Mouse (Mus musculus): ENCODE results near the gene Agmat.

The Agmat gene

DNA sequence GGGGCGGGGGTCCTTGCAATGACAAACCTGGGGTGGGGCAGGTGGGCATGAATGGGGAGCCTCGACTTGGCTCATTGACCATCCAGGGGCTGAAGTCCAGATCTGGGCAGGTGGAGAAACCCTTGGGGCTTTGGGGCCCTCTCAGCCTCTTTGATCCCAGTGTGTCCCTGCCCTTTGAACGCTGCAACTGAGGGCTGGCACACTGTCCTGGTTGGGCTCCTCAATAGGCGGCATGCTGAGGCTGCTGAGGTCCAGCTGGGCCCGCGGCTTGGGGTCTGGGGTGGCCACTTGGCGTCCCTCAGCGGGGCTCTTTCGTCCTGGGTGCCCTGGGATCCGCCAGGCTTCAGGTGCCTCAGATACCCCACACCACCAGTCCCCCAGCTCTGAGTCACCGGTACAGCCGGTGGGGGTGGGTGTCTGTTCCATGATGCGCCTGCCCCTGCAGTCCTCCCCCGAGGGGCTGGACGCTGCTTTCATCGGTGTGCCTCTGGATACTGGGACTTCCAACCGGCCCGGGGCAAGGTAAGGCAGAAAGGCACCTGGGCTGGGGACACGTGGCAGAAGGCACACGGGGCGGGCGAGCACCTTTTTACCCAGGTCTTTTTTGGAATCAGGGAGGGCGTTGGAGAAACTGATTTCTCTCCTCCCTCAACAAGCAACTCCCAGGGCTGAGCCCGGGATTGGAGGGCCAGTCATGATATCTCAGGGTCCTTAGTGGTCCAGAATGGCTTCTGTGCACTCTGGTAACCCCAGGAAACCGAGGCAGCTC lies at the start of gene Agmat:
Agmat (plus strand) TSS at position 95 of the 769 bp plus-strand sequence.
- no peak for DNase-seq

DNA sequence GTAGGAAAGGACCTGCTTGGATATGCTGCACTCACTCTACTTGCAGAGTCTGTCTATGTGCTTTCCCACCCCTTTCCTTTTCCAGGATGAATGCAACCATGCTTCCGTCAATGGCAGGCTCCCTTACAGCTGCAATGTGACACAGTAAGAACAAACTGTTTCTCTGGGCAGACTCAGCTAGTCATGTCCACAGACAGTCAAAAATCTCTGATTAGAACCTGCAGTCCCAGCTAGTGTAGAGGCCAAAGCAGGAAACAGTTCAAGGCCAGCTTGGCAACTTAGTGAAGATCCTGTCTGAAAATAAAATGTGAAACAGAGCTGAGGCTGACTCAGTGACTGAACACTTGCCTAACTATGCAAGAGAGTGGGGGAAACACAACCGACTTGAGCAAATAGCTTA lies 41.8 kb upstream of the Agmat start:
- no peak for DNase-seq

DNA sequence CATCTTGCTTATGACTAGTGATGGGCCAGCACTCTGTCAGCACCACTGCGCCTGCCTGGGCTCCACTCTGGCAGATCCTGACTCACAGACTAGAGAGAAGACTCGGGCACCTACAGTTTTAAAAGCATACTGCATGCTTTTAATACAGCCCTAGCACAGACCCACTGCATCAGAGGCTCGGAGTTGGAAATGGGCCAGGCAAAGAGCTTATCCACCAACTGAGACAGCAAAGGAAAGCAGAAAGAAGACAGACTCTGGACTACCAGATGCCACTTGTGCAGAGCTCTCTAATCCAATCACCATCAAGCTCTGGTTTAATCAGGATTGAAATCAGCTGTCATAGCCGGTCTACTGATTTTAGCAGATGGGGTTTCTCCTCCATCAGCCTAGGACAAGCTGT lies 41.1 kb upstream of the Agmat start:
- DNase-seq = peak; percentile 48

GRCm38 (mm10) chr4:141708005-141708404 lies 38.5 kb upstream of the Agmat start:
- no peak for DNase-seq

DNA sequence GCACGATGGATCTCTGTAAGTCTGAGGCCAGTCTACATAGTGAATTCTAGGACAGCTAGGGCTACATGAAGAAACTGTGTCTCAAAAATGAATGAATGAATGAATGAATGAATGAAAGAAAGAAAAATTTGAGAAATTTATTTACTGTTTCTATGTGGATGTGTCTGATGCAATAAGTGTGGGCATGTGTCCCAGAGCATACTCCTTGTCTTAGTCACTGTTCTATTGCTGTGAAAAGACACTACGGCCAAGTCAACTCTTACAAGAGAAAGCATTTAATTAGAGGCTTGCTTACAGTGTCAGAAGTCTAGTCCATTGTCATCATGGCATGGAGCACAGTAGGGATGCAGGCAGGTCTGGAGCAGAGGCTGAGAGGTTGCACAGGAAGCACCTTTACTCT lies 37.5 kb upstream of the Agmat start:
- no peak for DNase-seq

DNA sequence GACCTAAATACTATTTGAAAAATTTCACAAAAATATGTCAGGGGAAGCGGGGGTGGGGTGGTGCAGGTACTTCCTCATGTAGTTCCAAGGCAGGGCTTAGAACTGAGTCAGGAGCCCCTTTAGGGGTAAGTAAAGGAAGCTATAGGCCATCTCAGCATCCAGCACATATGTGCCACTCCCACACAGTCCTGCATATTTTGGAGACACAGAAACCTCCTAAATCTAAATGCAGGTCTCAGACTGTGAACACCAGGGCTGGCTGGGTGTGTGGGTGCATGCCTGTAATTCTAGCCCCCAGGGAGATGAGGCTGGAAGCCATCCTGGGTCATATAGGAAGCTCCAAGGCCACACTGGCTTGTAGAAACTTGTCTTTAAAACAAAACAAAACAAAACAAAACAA lies 35.2 kb upstream of the Agmat start:
- DNase-seq = peak; percentile 22

GRCm38 (mm10) chr4:141713598-141714142 lies 32.8 kb upstream of the Agmat start:
- DNase-seq = no peak

- DNase-seq = no peak
Observed at GRCm38 (mm10) chr4:141715027-141715426, 31.4 kb upstream of the Agmat start.

DNA sequence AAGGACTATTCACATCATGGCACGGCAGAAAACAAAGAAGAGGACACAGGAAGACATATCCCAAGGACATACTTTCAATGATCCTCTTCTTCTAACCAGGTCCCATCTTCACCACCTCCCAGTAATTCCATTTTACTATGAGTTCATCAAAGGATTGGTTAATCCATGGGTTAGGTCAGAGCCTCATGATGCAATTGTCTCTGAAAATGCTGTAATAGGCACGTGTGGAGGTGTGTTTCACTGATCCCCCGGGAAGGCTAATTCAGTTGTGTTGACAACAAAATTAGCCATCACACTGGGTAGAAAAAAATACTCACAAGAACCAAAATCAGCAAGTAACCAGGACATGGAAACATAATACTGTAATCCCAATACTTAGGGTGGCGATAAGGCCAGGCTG lies 28.8 kb upstream of the Agmat start:
- no peak for DNase-seq

DNA sequence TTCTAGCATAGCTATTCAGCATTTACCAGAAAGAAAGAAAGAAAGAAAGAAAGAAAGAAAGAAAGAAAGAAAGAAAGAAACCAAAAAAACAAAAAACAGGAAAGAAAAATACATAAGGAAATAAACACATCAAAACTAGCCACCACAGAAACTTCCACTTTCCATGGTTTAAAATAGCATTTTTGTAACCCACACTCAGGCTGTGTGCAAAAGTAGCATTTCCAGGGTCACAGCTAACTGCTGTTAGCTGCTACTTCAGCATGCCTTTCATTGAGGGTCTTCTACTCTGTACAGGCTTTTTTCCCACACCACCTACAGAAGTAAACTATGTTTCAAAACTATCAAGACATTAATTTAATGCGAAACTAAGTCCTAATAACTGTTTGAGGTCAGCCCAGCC lies 27.2 kb upstream of the Agmat start:
- no peak for DNase-seq

DNA sequence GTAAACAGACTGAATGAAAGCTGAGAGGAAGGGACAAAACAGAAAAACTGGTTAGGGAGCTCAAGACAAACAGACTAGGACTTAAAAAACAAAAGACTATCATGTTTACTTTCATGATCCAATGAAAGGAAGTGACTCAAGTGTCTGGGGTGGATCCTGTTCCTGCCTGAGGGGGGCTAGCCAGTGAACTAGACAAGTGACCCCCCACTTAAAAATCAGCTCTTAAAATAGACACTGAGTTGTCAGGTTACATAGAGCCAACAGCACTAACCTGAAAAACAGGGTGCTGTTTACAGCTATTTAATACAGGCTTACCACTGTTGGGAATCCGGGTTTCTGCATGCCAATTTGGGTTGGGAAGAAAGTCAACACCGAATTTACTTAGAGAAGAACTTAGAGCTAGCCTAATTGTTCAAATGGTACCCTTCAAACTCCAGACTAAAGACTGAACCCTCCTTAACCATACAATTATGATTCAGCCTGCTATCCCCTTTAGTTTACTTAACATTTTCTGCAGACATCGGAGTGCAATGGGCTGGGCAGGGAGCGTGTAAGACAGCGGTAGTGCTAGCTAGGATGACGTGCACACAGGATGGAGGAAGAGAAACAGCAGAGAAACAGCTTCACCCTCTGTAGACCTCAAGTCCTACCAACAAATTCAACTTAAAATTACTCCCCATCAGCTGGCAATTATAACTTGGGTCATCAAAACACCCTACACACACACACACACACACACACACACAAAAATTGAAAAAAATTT lies 25.5 kb upstream of the Agmat start:
- no peak for DNase-seq

DNA sequence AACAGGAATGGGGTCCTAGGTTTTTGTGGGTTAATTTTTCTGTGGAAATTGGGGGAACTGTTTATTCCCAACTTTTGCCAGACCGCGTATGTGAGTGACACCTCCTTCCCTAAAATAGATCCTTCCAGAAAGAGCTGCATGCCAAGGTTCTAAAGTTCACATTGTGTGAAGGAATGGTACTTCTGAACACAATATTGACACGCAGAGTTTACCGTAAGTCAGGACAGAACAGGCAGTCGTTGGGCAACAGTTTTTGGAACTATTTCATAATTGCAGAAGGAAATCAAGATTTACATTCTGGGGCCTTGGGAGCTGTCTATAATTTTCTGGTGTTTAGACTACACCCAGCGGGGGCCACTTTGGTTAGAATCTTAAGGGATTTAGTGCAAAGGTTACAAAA lies 24.5 kb upstream of the Agmat start:
- DNase-seq = no peak

DNA sequence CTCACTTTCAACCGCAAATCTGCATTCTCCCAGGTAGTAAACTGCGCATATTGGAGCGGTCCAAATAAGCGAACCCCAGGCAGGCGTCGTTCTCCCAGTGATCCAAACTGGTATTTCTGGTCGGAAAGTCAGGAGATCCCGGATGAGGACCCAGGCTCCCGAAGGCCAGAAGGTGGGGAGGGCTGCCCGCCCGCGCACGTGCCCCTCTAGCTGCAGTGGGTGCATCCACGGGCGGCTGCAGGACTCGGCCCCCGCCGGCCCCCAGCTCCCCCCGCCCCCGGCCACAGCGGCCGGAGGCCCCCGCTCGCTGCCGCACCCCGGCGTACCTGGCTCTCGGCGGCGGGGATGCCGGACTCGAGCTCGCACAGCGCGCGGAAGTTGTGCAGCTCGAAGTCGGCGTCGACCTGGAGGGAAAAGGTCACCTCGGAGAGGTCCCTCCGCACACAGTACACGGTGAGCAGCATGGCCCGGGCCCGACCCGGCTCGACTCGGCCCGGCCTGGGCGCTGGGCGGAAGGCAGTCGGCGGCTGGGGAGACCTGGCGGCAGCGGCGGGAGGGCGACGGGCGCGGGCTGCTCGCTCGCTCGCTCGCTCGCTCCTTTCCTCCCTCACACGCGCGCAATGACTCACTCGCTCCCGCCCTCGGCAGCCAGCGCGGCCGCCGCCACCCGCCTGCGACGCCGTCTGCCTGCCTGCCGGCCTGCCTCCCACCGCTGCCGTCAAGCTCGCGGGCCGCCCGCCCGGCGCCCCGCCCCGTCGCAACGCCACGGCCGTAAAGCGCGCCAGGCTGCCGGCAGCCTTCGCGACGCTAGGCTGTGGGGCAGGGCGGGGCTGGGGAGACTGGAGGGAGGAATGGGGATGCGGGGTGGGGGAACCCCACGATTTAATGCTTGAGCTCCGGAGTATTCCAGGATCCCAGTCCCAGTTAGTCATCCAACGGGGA lies 23.5 kb upstream of the Agmat start, which contains the start of gene Ddi2:
Ddi2 (minus strand) TSS at position 689 of the 942 bp plus-strand sequence.
- peak; percentile 94 for DNase-seq

DNA sequence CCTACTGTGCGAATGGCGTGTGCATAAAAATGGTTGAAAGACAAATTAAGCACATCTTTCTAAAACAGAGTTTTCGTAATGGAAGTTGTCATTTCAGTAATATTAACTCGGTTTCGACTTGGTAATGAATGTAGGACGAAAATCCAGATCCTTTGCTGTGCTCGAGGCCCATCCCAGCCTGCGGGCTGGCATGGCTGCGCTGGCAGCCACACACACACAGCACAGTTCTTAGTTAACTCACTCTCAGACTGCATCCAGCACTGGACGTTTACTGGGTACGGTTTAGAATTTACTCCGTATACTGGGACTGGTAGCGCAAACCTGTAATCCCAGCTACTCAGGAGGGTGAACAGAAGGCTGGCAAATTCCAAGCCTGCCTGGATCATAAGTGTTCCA lies 22.8 kb upstream of the Agmat start:
- DNase-seq = no peak

DNA sequence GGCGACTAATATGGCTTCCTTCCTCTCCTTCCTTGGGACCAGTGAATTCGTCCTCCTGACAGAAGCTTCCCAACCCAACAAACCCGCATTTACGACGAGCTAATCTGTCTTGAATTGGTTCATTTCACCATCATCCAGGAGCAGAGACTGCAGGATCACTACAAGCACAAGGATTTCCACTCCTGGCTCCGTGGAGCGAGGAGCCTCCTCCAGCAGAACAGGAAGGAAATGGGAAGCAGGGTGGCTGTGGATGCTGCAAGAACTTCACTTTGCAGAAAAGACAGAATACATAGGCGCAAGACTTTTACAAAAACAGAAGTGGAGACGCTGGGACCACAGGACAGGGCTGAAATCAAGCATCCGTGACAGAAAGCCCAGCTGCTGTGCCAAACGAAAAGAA lies 21.9 kb upstream of the Agmat start:
- no peak for DNase-seq

DNA sequence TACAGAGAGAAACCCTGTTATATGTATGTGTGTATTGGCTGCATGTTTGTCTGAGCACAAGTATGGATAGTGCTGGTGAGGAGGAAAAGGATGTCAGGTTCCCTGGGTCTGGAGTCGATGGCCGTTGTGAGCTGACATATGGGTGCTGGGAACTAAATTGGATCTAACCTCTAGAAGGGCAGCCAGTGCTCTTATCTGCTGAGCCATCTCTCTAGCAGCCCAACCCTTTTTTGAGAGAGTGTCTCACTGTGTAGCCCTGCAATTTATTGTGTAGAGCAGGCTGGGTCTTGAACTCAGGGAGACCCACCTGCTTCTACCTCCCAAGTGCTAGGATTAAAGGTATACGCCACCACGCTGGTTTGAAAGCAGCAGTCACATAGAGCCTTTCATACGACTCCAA lies 21.2 kb upstream of the Agmat start:
- DNase-seq = no peak

DNA sequence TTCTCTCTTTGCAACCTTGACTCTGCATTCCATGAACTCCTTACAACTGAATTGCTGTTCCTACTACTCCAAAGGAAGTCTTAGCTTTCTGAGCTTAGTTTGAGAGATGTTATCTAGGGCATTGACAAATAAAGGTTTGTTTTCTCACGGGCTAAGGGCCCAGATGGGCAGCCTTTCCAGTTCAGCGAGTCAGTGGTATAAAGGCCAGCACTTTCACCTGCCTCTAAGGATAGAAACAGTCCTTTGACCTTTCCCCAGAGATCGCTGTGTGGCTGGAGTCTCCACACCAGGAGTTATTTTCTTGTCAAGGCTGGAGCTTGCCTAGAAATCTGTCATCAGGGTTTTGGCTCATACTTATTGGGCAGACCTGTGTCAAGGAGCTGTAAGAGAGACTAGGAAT lies 20.7 kb upstream of the Agmat start:
- no peak for DNase-seq

- no peak for DNase-seq
Observed at GRCm38 (mm10) chr4:141729266-141729665, 17.2 kb upstream of the Agmat start.

DNA sequence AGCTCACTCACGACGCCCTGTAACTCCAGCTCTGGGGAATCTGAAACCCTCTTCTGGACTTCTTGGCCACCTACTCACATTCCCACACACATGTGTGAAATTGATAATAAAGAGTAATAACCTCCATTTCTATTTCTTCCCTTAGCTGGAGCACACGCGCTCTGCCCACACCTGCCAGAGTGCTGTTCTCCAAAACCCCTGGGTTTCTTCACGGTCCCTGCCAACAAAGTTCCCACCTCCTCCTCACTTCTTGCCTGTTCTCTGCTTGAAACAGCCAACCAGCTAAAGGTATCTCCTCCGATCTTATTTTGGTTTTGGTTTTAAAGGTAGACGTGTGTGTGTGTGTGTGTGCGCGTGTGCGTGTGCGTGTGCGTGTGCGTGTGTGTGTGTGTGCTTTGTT lies 16.1 kb upstream of the Agmat start:
- DNase-seq = peak; percentile 36

DNA sequence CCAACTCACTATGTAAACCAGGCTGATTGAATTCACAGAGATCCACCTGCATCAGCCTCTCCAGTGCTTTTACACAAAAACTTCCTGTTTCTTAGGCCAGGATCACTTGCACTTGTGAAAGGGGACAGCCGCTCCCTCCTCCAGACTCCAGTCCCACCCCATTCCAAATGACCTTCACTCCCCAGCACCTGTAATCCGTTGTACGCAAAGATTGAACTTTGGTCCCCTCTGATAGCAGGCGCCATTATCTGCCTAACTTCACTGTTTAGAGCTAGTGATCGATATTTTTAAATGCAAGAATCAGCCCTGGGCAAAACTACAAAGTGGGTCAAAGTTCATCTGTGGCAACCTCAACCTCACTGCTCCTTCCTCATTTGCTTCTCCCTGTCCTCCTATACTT lies 14.7 kb upstream of the Agmat start:
- DNase-seq = no peak

DNA sequence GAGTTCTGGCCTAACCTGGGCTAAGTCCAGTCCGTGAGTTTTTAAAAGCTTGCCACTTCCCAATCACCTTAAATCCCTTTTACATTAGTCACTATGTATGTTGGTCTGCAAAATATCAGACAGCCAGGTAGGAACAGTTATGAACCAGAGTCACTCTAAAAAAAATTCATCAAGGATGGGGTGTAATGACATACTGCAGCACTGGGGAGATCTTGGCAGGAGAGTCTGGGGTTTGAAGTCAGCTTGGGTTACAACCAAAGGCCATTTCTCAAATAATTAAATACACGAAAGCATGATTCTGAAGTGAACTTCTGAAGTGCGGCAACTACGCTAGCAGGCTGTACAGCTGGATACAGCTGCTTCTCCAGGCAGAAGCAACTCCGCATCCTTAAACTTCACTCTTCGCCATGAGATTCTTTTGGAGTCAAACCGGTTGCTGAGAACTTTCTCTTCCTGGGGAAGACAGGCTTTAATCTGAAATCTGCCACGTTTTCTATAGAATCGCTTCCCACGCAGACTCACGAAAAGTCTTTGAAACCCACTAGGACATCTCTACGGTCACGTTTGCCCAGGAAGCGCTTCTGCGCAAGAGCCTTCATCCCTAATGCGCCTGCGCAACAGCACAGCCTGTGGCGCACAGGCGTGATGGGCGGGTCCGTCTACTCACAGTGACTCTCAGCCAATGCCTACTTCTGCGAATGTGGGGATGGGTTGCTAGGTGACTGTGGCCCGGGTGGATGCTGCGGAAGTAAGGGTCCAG lies 11.8 kb upstream of the Agmat start:
- peak; percentile 94 for DNase-seq

DNA sequence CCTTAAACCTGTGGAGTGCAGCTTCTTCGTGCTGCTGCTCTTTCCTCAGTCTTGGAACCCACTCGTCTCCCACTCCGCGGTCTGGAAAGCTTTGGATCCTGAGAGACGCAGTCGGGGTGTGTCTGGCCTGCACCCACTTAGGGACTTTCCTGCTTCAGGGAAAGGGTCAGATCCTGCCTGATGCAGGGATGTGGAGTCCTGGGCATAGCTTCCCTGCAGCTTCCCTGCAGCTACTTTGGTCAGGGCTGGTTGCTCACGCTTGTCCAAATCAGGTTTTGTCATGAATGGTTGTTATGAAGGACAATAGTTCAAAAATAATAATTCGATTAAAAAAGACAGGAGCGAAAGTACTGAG lies 11.3 kb upstream of the Agmat start:
- DNase-seq = no peak

All from right cerebral cortex, postnatal 25 days (tissue).